In the genomic region with DNA sequence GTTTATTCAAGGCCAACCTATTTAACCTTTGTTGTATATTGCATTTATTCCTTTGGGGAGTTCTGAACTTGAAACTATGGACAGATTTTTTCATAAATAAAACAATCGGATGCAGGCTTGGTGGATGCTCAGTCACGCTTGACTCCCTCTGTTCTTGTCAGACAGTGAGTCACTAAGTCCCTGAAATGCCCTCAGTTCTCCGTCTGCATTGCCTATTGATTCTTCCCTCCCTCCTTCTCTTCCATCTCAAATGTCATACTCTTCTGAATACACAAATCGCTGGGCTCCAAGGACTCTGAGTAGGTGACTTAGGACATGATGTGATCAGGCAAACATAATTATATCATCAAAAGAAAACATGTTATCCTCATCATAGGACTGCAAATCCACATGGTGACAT, we compare ENCODE assay signal across 28 mouse cellular contexts.
DNase-seq lines count a peak whose midpoint lies in the region; ATAC-seq and TF ChIP-seq lines count a peak whose summit lies in the region.
"Had no signal": no experiment of that assay in that cellular context is flagged by ENCODE, and none has a peak within 500 bp of the region (broad histone marks: within the 10 kb centered on the region; RNA-seq: fewer than 3 reads in every experiment).

No protein-coding gene starts in this region.

- WGBS in hindbrain, embryonic 12.5 days = 72% methylated on average over 4 of the region's 4 CpGs
- 66% methylated on average over 4 of the region's 4 CpGs for WGBS in hindbrain, embryonic 10.5 days
- 68% methylated on average over 4 of the region's 4 CpGs for WGBS in kidney, embryonic 16.5 days
- 68% methylated on average over 4 of the region's 4 CpGs for WGBS in kidney, embryonic 14.5 days
- WGBS in midbrain, embryonic 11.5 days = 39% methylated on average over 4 of the region's 4 CpGs
- 32% methylated on average over 4 of the region's 4 CpGs for WGBS in midbrain, postnatal 0 days

- H3K4me3 ChIP-seq in hindbrain, embryonic 12.5 days = no peak overlapping the region
- H3K4me3 ChIP-seq in hindbrain, embryonic 10.5 days = no peak overlapping the region
- H3K4me3 ChIP-seq in kidney, embryonic 16.5 days (ENCODE audit: low read length) = no peak overlapping the region
- H3K4me3 ChIP-seq in kidney, embryonic 14.5 days (ENCODE audit: low read length) = no peak overlapping the region
- no peak overlapping the region for H3K4me3 ChIP-seq in midbrain, embryonic 11.5 days (ENCODE audit: low read depth, low read length)
- H3K4me3 ChIP-seq in midbrain, postnatal 0 days (ENCODE audit: low read depth, low read length) = no peak overlapping the region
- H3K4me3 ChIP-seq: embryonic facial prominence, embryonic 10.5 days; embryonic facial prominence, embryonic 13.5 days; erythroblast, embryonic 14.5 days; forebrain, embryonic 12.5 days; forebrain, embryonic 15.5 days; heart, embryonic 13.5 days had no signal

- H3K4me1 ChIP-seq in hindbrain, embryonic 12.5 days = no peaks in the 10 kb centered on the region
- no peaks in the 10 kb centered on the region for H3K4me1 ChIP-seq in hindbrain, embryonic 10.5 days (replicated peaks)
- H3K4me1 ChIP-seq in kidney, embryonic 16.5 days (ENCODE audit: insufficient read depth, low read length) = no peaks in the 10 kb centered on the region
- H3K4me1 ChIP-seq in kidney, embryonic 14.5 days (ENCODE audit: control insufficient read depth, insufficient read depth, low read length) = no peaks in the 10 kb centered on the region
- H3K4me1 ChIP-seq in midbrain, embryonic 11.5 days (ENCODE audit: control insufficient read depth, insufficient read depth, low read length) = no peaks in the 10 kb centered on the region
- no peaks in the 10 kb centered on the region for H3K4me1 ChIP-seq in midbrain, postnatal 0 days (ENCODE audit: insufficient read depth, low read length)
- H3K4me1 ChIP-seq: embryonic facial prominence, embryonic 10.5 days; embryonic facial prominence, embryonic 13.5 days; forebrain, embryonic 12.5 days; forebrain, embryonic 15.5 days; heart, embryonic 13.5 days had no signal

- 0 out of 2 replicates have a peak, but pooled peaks cover 5% of the 10 kb centered on the region for H3K36me3 ChIP-seq in hindbrain, embryonic 12.5 days
- peaks cover 16% of the 10 kb centered on the region for H3K36me3 ChIP-seq in hindbrain, embryonic 10.5 days
- H3K36me3 ChIP-seq in kidney, embryonic 16.5 days (ENCODE audit: insufficient read depth, low read length) = peaks cover 4% of the 10 kb centered on the region; the same call in 1 of the 2 replicates
- H3K36me3 ChIP-seq in kidney, embryonic 14.5 days (ENCODE audit: control insufficient read depth, insufficient read depth, low read length) = peaks cover 17% of the 10 kb centered on the region
- no peaks in the 10 kb centered on the region for H3K36me3 ChIP-seq in midbrain, embryonic 11.5 days (ENCODE audit: control insufficient read depth, insufficient read depth, low read length)
- no peaks in the 10 kb centered on the region for H3K36me3 ChIP-seq in midbrain, postnatal 0 days (ENCODE audit: insufficient read depth, low read length)
- H3K36me3 ChIP-seq: forebrain, embryonic 12.5 days; forebrain, embryonic 15.5 days had no signal

- no peak overlapping the region for H3K4me2 ChIP-seq in hindbrain, embryonic 12.5 days (replicated peaks)
- H3K4me2 ChIP-seq in kidney, embryonic 16.5 days (replicated peaks; ENCODE audit: low read depth, low read length) = no peak overlapping the region
- H3K4me2 ChIP-seq in kidney, embryonic 14.5 days (replicated peaks; ENCODE audit: low read depth, low read length) = no peak overlapping the region
- H3K4me2 ChIP-seq in midbrain, embryonic 11.5 days = no peak overlapping the region
- no peak overlapping the region for H3K4me2 ChIP-seq in midbrain, postnatal 0 days (ENCODE audit: low read depth, low read length, poor library complexity, severe bottlenecking)
- H3K4me2 ChIP-seq: embryonic facial prominence, embryonic 13.5 days; forebrain, embryonic 12.5 days; forebrain, embryonic 15.5 days; heart, embryonic 13.5 days had no signal

- 0 out of 2 replicates have a peak overlapping the region, but pooled peaks have one; percentile 13 for H3K27ac ChIP-seq in hindbrain, embryonic 12.5 days
- no peak overlapping the region for H3K27ac ChIP-seq in hindbrain, embryonic 10.5 days
- H3K27ac ChIP-seq in kidney, embryonic 16.5 days (ENCODE audit: low read length) = no peak overlapping the region
- H3K27ac ChIP-seq in kidney, embryonic 14.5 days (ENCODE audit: low read depth, low read length) = no peak overlapping the region
- H3K27ac ChIP-seq in midbrain, embryonic 11.5 days (ENCODE audit: low read depth, low read length) = no peak overlapping the region
- H3K27ac ChIP-seq in midbrain, postnatal 0 days (ENCODE audit: low read depth, low read length) = no peak overlapping the region
- H3K27ac ChIP-seq: embryonic facial prominence, embryonic 10.5 days; embryonic facial prominence, embryonic 13.5 days; forebrain, embryonic 12.5 days; forebrain, embryonic 15.5 days; heart, embryonic 13.5 days had no signal

- no peaks in the 10 kb centered on the region for H3K27me3 ChIP-seq in hindbrain, embryonic 12.5 days
- no peaks in the 10 kb centered on the region for H3K27me3 ChIP-seq in hindbrain, embryonic 10.5 days (ENCODE audit: insufficient read depth, poor library complexity, severe bottlenecking)
- no peaks in the 10 kb centered on the region for H3K27me3 ChIP-seq in kidney, embryonic 16.5 days (ENCODE audit: insufficient read depth, low read length)
- H3K27me3 ChIP-seq in kidney, embryonic 14.5 days (ENCODE audit: control insufficient read depth, insufficient read depth, low read length) = no peaks in the 10 kb centered on the region
- no peaks in the 10 kb centered on the region for H3K27me3 ChIP-seq in midbrain, embryonic 11.5 days (ENCODE audit: control insufficient read depth, insufficient read depth, low read length)
- H3K27me3 ChIP-seq in midbrain, postnatal 0 days (ENCODE audit: insufficient read depth, low read length) = no peaks in the 10 kb centered on the region
- H3K27me3 ChIP-seq: embryonic facial prominence, embryonic 13.5 days; forebrain, embryonic 12.5 days; forebrain, embryonic 15.5 days; heart, embryonic 13.5 days had no signal

- no peak for DNase-seq in hindbrain, embryonic 10.5 days (ENCODE audit: low spot score)
- DNase-seq in midbrain, embryonic 11.5 days (ENCODE audit: low spot score, missing footprints) = no peak
- DNase-seq in midbrain, postnatal 0 days (ENCODE audit: low spot score) = no peak
- DNase-seq in brain, adult 2 months (ENCODE audit: low read depth, low spot score) = peak; percentile 24
- DNase-seq in spleen, adult 18-20 months = no peak
- DNase-seq: adrenal gland, adult 8-10 months; adrenal gland, postnatal 25 days; cerebellum, adult 11-12 months; cerebellum, adult 8-10 months; cerebellum, postnatal 10 days; cerebellum, postnatal 36 days; embryo, embryonic 11 days; gastrocnemius, postnatal 25 days; heart, adult 18-20 months; heart, postnatal 14 days; heart, postnatal 4 days had no signal

- ATAC-seq in hindbrain, embryonic 12.5 days (ENCODE audit: low FRiP score) = peak; percentile 48; the same call in 1 of the 2 replicates
- ATAC-seq in kidney, embryonic 16.5 days (ENCODE audit: low FRiP score, low TSS enrichment) = 0 out of 2 replicates have a peak, but pooled peaks have one; percentile 27
- no peak for ATAC-seq in kidney, embryonic 14.5 days (ENCODE audit: low FRiP score, low TSS enrichment)
- ATAC-seq in midbrain, embryonic 11.5 days (ENCODE audit: low FRiP score) = peak; percentile 65; the same call in 1 of the 2 replicates
- ATAC-seq in midbrain, postnatal 0 days (ENCODE audit: low FRiP score) = no peak
- ATAC-seq: forebrain, embryonic 15.5 days; hindbrain, embryonic 16.5 days; inflammation-experienced regulatory T-cells, adult 6 months; intestine, embryonic 16.5 days had no signal

- H3K9ac ChIP-seq in hindbrain, embryonic 12.5 days = no peak overlapping the region
- no peak overlapping the region for H3K9ac ChIP-seq in kidney, embryonic 16.5 days (replicated peaks; ENCODE audit: low read length)
- no peak overlapping the region for H3K9ac ChIP-seq in kidney, embryonic 14.5 days (ENCODE audit: low read depth, low read length)
- no peak overlapping the region for H3K9ac ChIP-seq in midbrain, embryonic 11.5 days (ENCODE audit: low read length)
- no peak overlapping the region for H3K9ac ChIP-seq in midbrain, postnatal 0 days (replicated peaks; ENCODE audit: low read length, poor library complexity, severe bottlenecking)
- H3K9ac ChIP-seq: embryonic facial prominence, embryonic 13.5 days; forebrain, embryonic 12.5 days; forebrain, embryonic 15.5 days; heart, embryonic 13.5 days had no signal

- no peaks in the 10 kb centered on the region for H3K9me3 ChIP-seq in hindbrain, embryonic 12.5 days (replicated peaks)
- H3K9me3 ChIP-seq in hindbrain, embryonic 10.5 days = no peaks in the 10 kb centered on the region
- no peaks in the 10 kb centered on the region for H3K9me3 ChIP-seq in kidney, embryonic 16.5 days (ENCODE audit: low read length)
- H3K9me3 ChIP-seq in kidney, embryonic 14.5 days (ENCODE audit: control insufficient read depth, low read length) = no peaks in the 10 kb centered on the region
- H3K9me3 ChIP-seq in midbrain, embryonic 11.5 days (ENCODE audit: control insufficient read depth, low read length) = no peaks in the 10 kb centered on the region
- H3K9me3 ChIP-seq in midbrain, postnatal 0 days (ENCODE audit: low read length) = no peaks in the 10 kb centered on the region
- H3K9me3 ChIP-seq: embryonic facial prominence, embryonic 10.5 days; embryonic facial prominence, embryonic 13.5 days; forebrain, embryonic 12.5 days; forebrain, embryonic 15.5 days; heart, embryonic 13.5 days had no signal

- no peak for TF ChIP-seq CTCF in midbrain, postnatal 0 days (IDR thresholded peaks at IDR 0.05)

Comparison
In these comparisons a context has a peak if more than half of its experiments do, and no peak if none do; other contexts are left out.
1. ATAC-seq: peak in hindbrain, embryonic 12.5 days (single experiment), kidney, embryonic 16.5 days (single experiment) and midbrain, embryonic 11.5 days (single experiment); none in kidney, embryonic 14.5 days (single experiment) and midbrain, postnatal 0 days (single experiment).